In genomic region chr1:44216352-44217116, GRCm38 (mm10) we compare ENCODE assay signal across 16 mouse cellular contexts. TPM values are rescaled to one million over a fixed set of nuclear protein-coding genes. Genes with fewer than 3 reads are reported as not detected.
DNase-seq lines count a peak whose midpoint lies in the region; ATAC-seq and TF ChIP-seq lines count a peak whose summit lies in the region.
"Had no signal": no experiment of that assay in that cellular context is flagged by ENCODE, and none has a peak within 500 bp of the region (broad histone marks: within the 10 kb centered on the region; RNA-seq: fewer than 3 reads in every experiment).

No protein-coding gene starts in this region.

- H3K9me3 ChIP-seq in kidney, embryonic 16.5 days (ENCODE audit: low read length), result no peaks in the 10 kb centered on the region
- no peaks in the 10 kb centered on the region for H3K9me3 ChIP-seq in lung, postnatal 0 days (ENCODE audit: low read length)
- H3K9me3 ChIP-seq: G1E; hindbrain, embryonic 15.5 days; liver, embryonic 12.5 days had no signal

- no peaks in the 10 kb centered on the region for H3K36me3 ChIP-seq in kidney, adult 2 months (ENCODE audit: control insufficient read depth, insufficient read depth, low read length)
- no peaks in the 10 kb centered on the region for H3K36me3 ChIP-seq in kidney, embryonic 16.5 days (ENCODE audit: insufficient read depth, low read length)
- no peaks in the 10 kb centered on the region for H3K36me3 ChIP-seq in lung, postnatal 0 days (ENCODE audit: insufficient read depth, low read length)
- H3K36me3 ChIP-seq: G1E; hindbrain, embryonic 15.5 days; liver, embryonic 12.5 days had no signal

- no peak overlapping the region for H3K4me2 ChIP-seq in kidney, embryonic 16.5 days (replicated peaks; ENCODE audit: low read depth, low read length)
- no peak overlapping the region for H3K4me2 ChIP-seq in lung, postnatal 0 days (replicated peaks; ENCODE audit: low read depth, low read length)
- H3K4me2 ChIP-seq: hindbrain, embryonic 15.5 days; liver, embryonic 12.5 days had no signal

- no peaks in the 10 kb centered on the region for H3K4me1 ChIP-seq in kidney, adult 2 months (ENCODE audit: control insufficient read depth, insufficient read depth, low read length)
- H3K4me1 ChIP-seq in kidney, embryonic 16.5 days (ENCODE audit: insufficient read depth, low read length), result no peaks in the 10 kb centered on the region
- H3K4me1 ChIP-seq in lung, postnatal 0 days (ENCODE audit: insufficient read depth, low read depth, low read length), result no peaks in the 10 kb centered on the region; the same call in 1 of the 2 replicates
- H3K4me1 ChIP-seq: hindbrain, embryonic 15.5 days; liver, embryonic 12.5 days had no signal

- TF ChIP-seq POLR2A in kidney, adult 2 months (IDR thresholded peaks at IDR 0.05; ENCODE audit: low read depth, low read length), result no peak

- no peak for TF ChIP-seq CTCF in kidney, adult 2 months (conservative IDR thresholded peaks at IDR 0.05; ENCODE audit: insufficient read depth, insufficient read length, low read depth, low read length)
- no peak for TF ChIP-seq CTCF in lung, postnatal 0 days (IDR thresholded peaks at IDR 0.05)

- no peak overlapping the region for H3K27ac ChIP-seq in kidney, adult 2 months (ENCODE audit: insufficient read depth, low read depth, low read length)
- H3K27ac ChIP-seq in kidney, embryonic 16.5 days (ENCODE audit: low read length), result no peak overlapping the region
- peak overlapping the region; percentile 65 for H3K27ac ChIP-seq in lung, postnatal 0 days (ENCODE audit: low read length)
- H3K27ac ChIP-seq: hindbrain, embryonic 15.5 days; layer of hippocampus, adult 2 months; liver, embryonic 12.5 days had no signal

- H3K9ac ChIP-seq in kidney, embryonic 16.5 days (replicated peaks; ENCODE audit: low read length), result no peak overlapping the region
- H3K9ac ChIP-seq in lung, postnatal 0 days (replicated peaks; ENCODE audit: low read depth), result no peak overlapping the region
- H3K9ac ChIP-seq: hindbrain, embryonic 15.5 days; liver, embryonic 12.5 days had no signal

- no peak overlapping the region for H3K4me3 ChIP-seq in kidney, adult 2 months (ENCODE audit: insufficient read depth, low read depth, low read length)
- no peak overlapping the region for H3K4me3 ChIP-seq in kidney, embryonic 16.5 days (ENCODE audit: low read length)
- H3K4me3 ChIP-seq in lung, postnatal 0 days (ENCODE audit: low read depth, low read length), result no peak overlapping the region; the same call in 1 of the 2 replicates
- H3K4me3 ChIP-seq: hindbrain, embryonic 15.5 days; layer of hippocampus, adult 2 months; liver, embryonic 12.5 days had no signal

- peak; percentile 26 for DNase-seq in cerebellum, adult 9-10 months
- DNase-seq in cerebellum, postnatal 25 days, result no peak
- peak; percentile 29 for DNase-seq in kidney, adult 2 months
- DNase-seq in heart, adult 9 months (ENCODE audit: low spot score in 2 of 2), result peak; percentile 69 to 74
- peak; percentile 85 for DNase-seq in lung, postnatal 0 days (ENCODE audit: low spot score)
- no peak for DNase-seq in yolk sac, embryonic 10.5 days (ENCODE audit: low spot score)
- DNase-seq: adrenal gland, adult 2 months; midbrain, embryonic 14.5 days; thymus, postnatal 36 days had no signal

- no peak for ATAC-seq in kidney, embryonic 16.5 days (ENCODE audit: low FRiP score, low TSS enrichment)
- peak; percentile 76 for ATAC-seq in lung, postnatal 0 days
- no peak; the same call in 1 of the 2 replicates for ATAC-seq in cerebellum, adult (ENCODE audit: insufficient number of reproducible peaks, low FRiP score, low TSS enrichment)
- ATAC-seq: liver, embryonic 12.5 days had no signal

- peak; percentile 85 for TF ChIP-seq EP300 in lung, postnatal 0 days (IDR thresholded peaks at IDR 0.05)

- H3K27me3 ChIP-seq in kidney, adult 2 months (replicated peaks; ENCODE audit: control insufficient read depth, insufficient read depth, low read length), result no peaks in the 10 kb centered on the region
- H3K27me3 ChIP-seq in kidney, embryonic 16.5 days (ENCODE audit: insufficient read depth, low read length), result no peaks in the 10 kb centered on the region
- no peaks in the 10 kb centered on the region for H3K27me3 ChIP-seq in lung, postnatal 0 days (replicated peaks; ENCODE audit: insufficient read depth, low read length)
- H3K27me3 ChIP-seq: hindbrain, embryonic 15.5 days; liver, embryonic 12.5 days had no signal

- WGBS in kidney, adult 2 months, result 63% methylated on average over 2 of the region's 2 CpGs
- WGBS in kidney, embryonic 16.5 days, result 67% methylated on average over 2 of the region's 2 CpGs
- 55% methylated on average over 2 of the region's 2 CpGs for WGBS in lung, postnatal 0 days

RNA-seq across cellular contexts. Expression of gene Mettl21e, which starts 2.2 kb away (rescaled TPM):
- polyA plus RNA-seq in kidney, adult 2 months (2012; rRNA removed), result 0.03 TPM in 1 of 2 replicates, not detected in the other
- 0.05 and 0.07 TPM in 2 replicates for polyA plus RNA-seq in kidney, embryonic 16.5 days (2015; fragmentation: Nextera tagmentation; extraction: Ambion mirVana)
- 6.4 and 13.2 TPM in 2 replicates for polyA plus RNA-seq in lung, postnatal 0 days (2015; fragmentation: Nextera tagmentation; extraction: Ambion mirVana)
- polyA plus RNA-seq: adrenal gland, adult 2 months; forebrain, embryonic 11.5 days; G1E; hindbrain, embryonic 15.5 days; liver, embryonic 12.5 days; midbrain, embryonic 14.5 days had no signal

Comparison
In these comparisons a context has a peak if more than half of its experiments do, and no peak if none do; other contexts are left out.
1. DNase-seq: peak in cerebellum, adult 9-10 months (single experiment), kidney, adult 2 months (single experiment), heart, adult 9 months (2 of 2) and lung, postnatal 0 days (single experiment); none in cerebellum, postnatal 25 days (0 of 2) and yolk sac, embryonic 10.5 days (single experiment).